Comparison of ENCODE assay signal across 24 mouse cellular contexts in genomic region chr7:127165607-127166493, GRCm38 (mm10). TPM values are rescaled to one million over a fixed set of nuclear protein-coding genes. Genes with fewer than 3 reads are reported as not detected.
DNase-seq lines count a peak whose midpoint lies in the region; TF ChIP-seq lines count a peak whose summit lies in the region.
"Had no signal": no experiment of that assay in that cellular context is flagged by ENCODE, and none has a peak within 500 bp of the region (broad histone marks: within the 10 kb centered on the region; RNA-seq: fewer than 3 reads in every experiment).

No protein-coding gene starts in this region.

- no peak overlapping the region for H3K4me3 ChIP-seq in CH12.LX (replicated peaks in 1 of 3; ENCODE audit: low read depth in 2 of 3, low read length in 2 of 3, poor library complexity in 1 of 3)
- H3K4me3 ChIP-seq: embryonic facial prominence, embryonic 12.5 days; hindbrain, embryonic 10.5 days; limb, embryonic 10.5 days; neural tube, embryonic 13.5 days had no signal

- peak overlapping the region; percentile 39 for H3K4me2 ChIP-seq in CH12.LX (ENCODE audit: insufficient read depth, low read depth, poor library complexity, severe bottlenecking)
- H3K4me2 ChIP-seq: embryonic facial prominence, embryonic 12.5 days; heart, embryonic 11.5 days; liver, embryonic 11.5 days; neural tube, embryonic 13.5 days had no signal

- H3K9me3 ChIP-seq in CH12.LX (replicated peaks; ENCODE audit: low read length), result peaks cover 22% of the 10 kb centered on the region
- H3K9me3 ChIP-seq: embryonic facial prominence, embryonic 12.5 days; hindbrain, embryonic 10.5 days; limb, embryonic 10.5 days; neural tube, embryonic 13.5 days had no signal

- dilution Hi-C loops in CH12.LX (cut with MboI; ENCODE audit: extremely low pct_ligation_motif_present, extremely low pct_unique_long_range_greater_than_20kb, low sequenced_read_pairs), result no loop called here

- H3K27me3 ChIP-seq in CH12.LX (replicated peaks), result no peaks in the 10 kb centered on the region
- H3K27me3 ChIP-seq: embryonic facial prominence, embryonic 12.5 days; neural tube, embryonic 13.5 days had no signal

- intact Hi-C loops in heart, postnatal 36 days (cut with DNase I), result loop anchor here (5.0 kb wide), 1 partner anchor 34 kb away; no protein-coding TSS in a partner anchor

- peak overlapping the region; percentile 100 for H3K27ac ChIP-seq in CH12.LX (ENCODE audit: insufficient read depth, low read depth)
- H3K27ac ChIP-seq: embryonic facial prominence, embryonic 12.5 days; hindbrain, embryonic 10.5 days; hindbrain, postnatal 0 days; kidney, postnatal 0 days; limb, embryonic 10.5 days; neural tube, embryonic 13.5 days had no signal

- no peak for TF ChIP-seq CTCF in CH12.LX (conservative IDR thresholded peaks at IDR 0.05 in 1 of 2, IDR thresholded peaks at IDR 0.05 in 1 of 2; ENCODE audit: low read depth in 2 of 2, low read length in 2 of 2)

- peaks cover 11 to 42% of the 10 kb centered on the region in 2 experiments for H3K36me3 ChIP-seq in CH12.LX (replicated peaks in 1 of 2; ENCODE audit: control insufficient read depth in 1 of 2, insufficient read depth in 1 of 2, low read length in 1 of 2)
- H3K36me3 ChIP-seq: embryonic facial prominence, embryonic 12.5 days; hindbrain, embryonic 10.5 days; limb, embryonic 10.5 days; neural tube, embryonic 13.5 days had no signal

- TF ChIP-seq RAD21 in CH12.LX (IDR thresholded peaks at IDR 0.05; ENCODE audit: low read depth, low read length), result no peak

- TF ChIP-seq POLR2A in CH12.LX (IDR thresholded peaks at IDR 0.05; ENCODE audit: low read depth, low read length), result peak; percentile 37

- H3K9ac ChIP-seq in CH12.LX (ENCODE audit: insufficient read depth, low read depth), result 0 out of 2 replicates have a peak overlapping the region, but pooled peaks have one; percentile 37
- H3K9ac ChIP-seq: embryonic facial prominence, embryonic 12.5 days; forebrain, postnatal 0 days; neural tube, embryonic 13.5 days had no signal

- peak; percentile 32 to 35 for DNase-seq in spleen, postnatal 36 days (ENCODE audit: low spot score in 2 of 2)
- no peak for DNase-seq in spleen, adult 12 weeks (ENCODE audit: low spot score)
- DNase-seq in CH12.LX (ENCODE audit: extremely low read depth), result peak; percentile 83
- DNase-seq in induced T-regulatory cell, adult 2 months (ENCODE audit: low read depth), result peak; percentile 74
- peak; percentile 69 for DNase-seq in naive thymus-derived CD4-positive, alpha-beta T cell, adult 2 months (ENCODE audit: low read depth)
- no peak for DNase-seq in layer of hippocampus, adult 8-10 months (ENCODE audit: low spot score in 2 of 2)
- DNase-seq in ovary, postnatal 36 days (ENCODE audit: low spot score), result no peak
- DNase-seq in heart, postnatal 36 days, result no peak
- DNase-seq: cerebellum, adult 11-12 months; cerebellum, postnatal 10 days; forebrain, postnatal 0 days; kidney, adult 2 months; lung, adult 18-20 months; lung, postnatal 10 days; midbrain, embryonic 14.5 days; thymus, postnatal 25 days had no signal

- in situ Hi-C loops in CH12.LX (cut with MboI; ENCODE audit: low pct_ligation_motif_present, low pct_unique_long_range_greater_than_20kb, low sequenced_read_pairs), result no loop called here

- peak; percentile 73 for TF ChIP-seq EP300 in CH12.LX (IDR thresholded peaks at IDR 0.05; ENCODE audit: low read length)

- H3K79me2 ChIP-seq in CH12.LX (replicated peaks; ENCODE audit: control insufficient read depth, extremely low read depth, insufficient read depth, poor library complexity, severe bottlenecking), result no peaks in the 10 kb centered on the region

- peaks cover 10 to 31% of the 10 kb centered on the region in 2 experiments for H3K4me1 ChIP-seq in CH12.LX (ENCODE audit: control insufficient read depth in 1 of 2, insufficient read depth in 2 of 2)
- H3K4me1 ChIP-seq: embryonic facial prominence, embryonic 12.5 days; hindbrain, embryonic 10.5 days; limb, embryonic 10.5 days; neural tube, embryonic 13.5 days had no signal

TF ChIP-seq in CH12.LX, 34 proteins besides CTCF, POLR2A, EP300 and RAD21 (continues in another document):
- TF ChIP-seq PAX5 (IDR thresholded peaks at IDR 0.05; ENCODE audit: low read length), result no peak
- peak; percentile 41; the same call in 1 of the 2 replicates for TF ChIP-seq IRF4 (IDR thresholded peaks at IDR 0.05; ENCODE audit: low read depth, low read length)
- TF ChIP-seq ZC3H11A (IDR thresholded peaks at IDR 0.05; ENCODE audit: low read depth, low read length), result no peak
- TF ChIP-seq MAZ (IDR thresholded peaks at IDR 0.05; ENCODE audit: low read depth, low read length), result peak; percentile 55
- no peak for TF ChIP-seq POLR2AphosphoS2 (IDR thresholded peaks at IDR 0.05; ENCODE audit: low read depth, low read length)
- peak; percentile 70 for TF ChIP-seq ETS1 (conservative IDR thresholded peaks at IDR 0.05; ENCODE audit: low read depth, low read length)
- 0 out of 2 replicates have a peak, but pooled peaks have one; percentile 31 for TF ChIP-seq TBP (conservative IDR thresholded peaks at IDR 0.05; ENCODE audit: low read depth, low read length)
- 0 out of 2 replicates have a peak, but pooled peaks have one; percentile 25 for TF ChIP-seq NELFE (IDR thresholded peaks at IDR 0.05; ENCODE audit: low read depth, low read length)
- no peak for TF ChIP-seq GABPA (IDR thresholded peaks at IDR 0.05; ENCODE audit: insufficient replicate concordance, low read depth, low read length)
- TF ChIP-seq TCF12 (IDR thresholded peaks at IDR 0.05; ENCODE audit: low read depth, low read length), result peak; percentile 77
- peak; percentile 72; the same call in 1 of the 2 replicates for TF ChIP-seq CHD1 (IDR thresholded peaks at IDR 0.05; ENCODE audit: low read depth, low read length)
- 0 out of 2 replicates have a peak, but pooled peaks have one; percentile 65 for TF ChIP-seq MEF2A (IDR thresholded peaks at IDR 0.05; ENCODE audit: borderline replicate concordance, low read depth, low read length)
- peak; percentile 84 for TF ChIP-seq MXI1 (IDR thresholded peaks at IDR 0.05; ENCODE audit: low read depth, low read length)
- TF ChIP-seq USF2 (conservative IDR thresholded peaks at IDR 0.05; ENCODE audit: low read depth, low read length), result no peak
- TF ChIP-seq ZKSCAN1 (IDR thresholded peaks at IDR 0.05; ENCODE audit: borderline replicate concordance, low read depth, low read length), result no peak
- TF ChIP-seq KAT2A (IDR thresholded peaks at IDR 0.05; ENCODE audit: insufficient replicate concordance, low read length), result 0 out of 2 replicates have a peak, but pooled peaks have one; percentile 28
- TF ChIP-seq MYC (IDR thresholded peaks at IDR 0.05; ENCODE audit: low read depth, low read length), result peak; percentile 87
- TF ChIP-seq SIN3A (IDR thresholded peaks at IDR 0.05; ENCODE audit: low read length), result peak; percentile 79
- TF ChIP-seq E2F4 (IDR thresholded peaks at IDR 0.05; ENCODE audit: insufficient replicate concordance, low read depth, low read length), result 0 out of 2 replicates have a peak, but pooled peaks have one; percentile 14
- peak; percentile 14; the same call in 1 of the 2 replicates for TF ChIP-seq JUN (IDR thresholded peaks at IDR 0.05; ENCODE audit: insufficient read depth, low read depth, low read length)
- no peak for TF ChIP-seq UBTF (IDR thresholded peaks at IDR 0.05; ENCODE audit: low read depth, low read length)
- no peak for TF ChIP-seq NRF1 (IDR thresholded peaks at IDR 0.05; ENCODE audit: low read depth, low read length)
- TF ChIP-seq ZMIZ1 (IDR thresholded peaks at IDR 0.05; ENCODE audit: low read depth, low read length), result peak; percentile 78; the same call in 1 of the 2 replicates
- peak; percentile 90; the same call in 1 of the 2 replicates for TF ChIP-seq MAX (IDR thresholded peaks at IDR 0.05; ENCODE audit: low read length)
- TF ChIP-seq RCOR1 (conservative IDR thresholded peaks at IDR 0.05; ENCODE audit: low read depth, low read length), result no peak
- no peak for TF ChIP-seq SMC3 (IDR thresholded peaks at IDR 0.05; ENCODE audit: low read depth, low read length)
- TF ChIP-seq HCFC1 (IDR thresholded peaks at IDR 0.05; ENCODE audit: low read depth, low read length), result 0 out of 2 replicates have a peak, but pooled peaks have one; percentile 16
- TF ChIP-seq ELF1 (IDR thresholded peaks at IDR 0.05; ENCODE audit: low read depth, low read length), result peak; percentile 64; the same call in 1 of the 2 replicates
- peak; percentile 85 for TF ChIP-seq BHLHE40 (IDR thresholded peaks at IDR 0.05; ENCODE audit: low read depth, low read length)
- TF ChIP-seq ZNF384 (IDR thresholded peaks at IDR 0.05; ENCODE audit: low read depth, low read length), result no peak

RNA-seq across cellular contexts. Expression of gene Spn, which starts 28.2 kb away (rescaled TPM):
- total RNA-seq in CH12.LX (2012; rRNA removed) (14.4 and 16.3 TPM in 2 replicates), CH12.LX (2014; rRNA removed) (2.4 and 2.6 TPM in 2 replicates)
- polyA plus RNA-seq in CH12.LX (2012; ENCODE audit: insufficient read length, low read depth), result 3.3 and 3.6 TPM in 2 replicates
- under 1 TPM; 0.29 to 0.68 (median 0.46) TPM for total RNA-seq in layer of hippocampus, adult 8-10 months (2022)
- under 1 TPM; 0.76 to 0.92 TPM for total RNA-seq in heart, postnatal 36 days (2021)
- polyA plus RNA-seq: embryonic facial prominence, embryonic 12.5 days; hindbrain, embryonic 10.5 days; midbrain, embryonic 14.5 days had no signal

RNA-seq across cellular contexts. Expression of gene Cd2bp2, which starts 30.0 kb away (rescaled TPM):
- 66.8 and 78.5 TPM in 2 replicates for total RNA-seq in CH12.LX (2012; rRNA removed)
- 62.4 and 63.3 TPM in 2 replicates for total RNA-seq in CH12.LX (2014; rRNA removed)
- 57.4 and 72.8 TPM in 2 replicates for polyA plus RNA-seq in CH12.LX (2012; ENCODE audit: insufficient read length, low read depth)
- total RNA-seq in layer of hippocampus, adult 8-10 months (2022), result 10 to 100 TPM; 87.4 to 94.4 (median 90.0) TPM
- total RNA-seq in heart, postnatal 36 days (2021), result 10 to 100 TPM; 36.9 to 38.0 TPM

RNA-seq across cellular contexts. Expression of gene Tbc1d10b, which starts 42.4 kb away (rescaled TPM):
- total RNA-seq in CH12.LX (2012; rRNA removed), result 25.9 and 28.0 TPM in 2 replicates
- 17.9 and 18.2 TPM in 2 replicates for total RNA-seq in CH12.LX (2014; rRNA removed)
- 25.6 and 26.6 TPM in 2 replicates for polyA plus RNA-seq in CH12.LX (2012; ENCODE audit: insufficient read length, low read depth)
- total RNA-seq in layer of hippocampus, adult 8-10 months (2022), result 100 to 1,000 TPM in 2 of 4 experiments, 10 to 100 TPM in 2; 97.9 to 106 (median 101) TPM
- 10 to 100 TPM; 24.6 to 26.4 TPM for total RNA-seq in heart, postnatal 36 days (2021)

RNA-seq across cellular contexts. Expression of gene Mylpf, which starts 42.8 kb away (rescaled TPM):
- total RNA-seq in CH12.LX (2012; rRNA removed) (3.0 and 4.2 TPM in 2 replicates), CH12.LX (2014; rRNA removed) (0.49 and 3.2 TPM in 2 replicates)
- polyA plus RNA-seq in CH12.LX (2012; ENCODE audit: insufficient read length, low read depth), result 4.1 and 5.2 TPM in 2 replicates
- 1 to 10 TPM; 2.8 to 5.1 (median 3.6) TPM for total RNA-seq in layer of hippocampus, adult 8-10 months (2022)
- 1 to 10 TPM; 2.4 to 2.5 TPM for total RNA-seq in heart, postnatal 36 days (2021)
- total RNA-seq: hindbrain, postnatal 0 days had no signal

RNA-seq across cellular contexts. Expression of gene Qprt, which starts 43.8 kb away (rescaled TPM):
- total RNA-seq in CH12.LX (2012; rRNA removed) (0.21 and 0.30 TPM in 2 replicates), CH12.LX (2014; rRNA removed) (0.15 TPM in 1 of 2 replicates, not detected in the other)
- polyA plus RNA-seq in CH12.LX (2012; ENCODE audit: insufficient read length, low read depth), result 0.14 TPM in 1 of 2 replicates, not detected in the other
- 1 to 10 TPM in 1 of 4 experiments, under 1 TPM in 3; 0.22 to 1.1 (median 0.53) TPM for total RNA-seq in layer of hippocampus, adult 8-10 months (2022)
- total RNA-seq in heart, postnatal 36 days (2021), result not detected

Comparison
In these comparisons a context has a peak if more than half of its experiments do, and no peak if none do; other contexts are left out.
1. DNase-seq: peak in spleen, postnatal 36 days (2 of 2), CH12.LX (single experiment), induced T-regulatory cell, adult 2 months (single experiment) and naive thymus-derived CD4-positive, alpha-beta T cell, adult 2 months (single experiment); none in spleen, adult 12 weeks (single experiment), layer of hippocampus, adult 8-10 months (0 of 2), ovary, postnatal 36 days (single experiment) and heart, postnatal 36 days (0 of 2).